23 mouse cellular contexts compared by ENCODE assay signal in the genomic region with DNA sequence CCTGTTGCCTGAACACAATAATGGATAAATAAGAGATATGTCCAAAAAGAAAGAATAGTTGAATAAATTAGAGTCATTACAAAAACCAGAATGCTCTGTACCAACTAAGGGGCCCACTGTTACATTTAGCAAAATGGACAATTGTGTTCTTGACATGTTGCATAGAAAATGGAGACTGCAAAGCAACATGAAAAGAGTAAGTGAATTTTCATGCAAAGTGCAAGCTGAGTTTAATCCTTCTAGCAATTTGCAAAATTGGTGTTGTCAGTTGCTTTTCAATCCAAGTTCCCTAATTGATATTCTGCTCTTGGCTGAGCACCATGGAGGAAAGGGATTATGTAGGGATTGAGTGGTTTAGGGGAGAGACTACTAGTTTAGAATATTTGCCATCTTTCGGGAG.
DNase-seq lines count a peak whose midpoint lies in the region; ATAC-seq and TF ChIP-seq lines count a peak whose summit lies in the region.
"Had no signal": no experiment of that assay in that cellular context is flagged by ENCODE, and none has a peak within 500 bp of the region (broad histone marks: within the 10 kb centered on the region; RNA-seq: fewer than 3 reads in every experiment).

No protein-coding gene starts in this region.

- DNase-seq in forebrain, embryonic 11.5 days (ENCODE audit: low spot score) = no peak
- no peak for DNase-seq in forebrain, embryonic 10.5 days (ENCODE audit: extremely low spot score, low spot score)
- DNase-seq in left cerebral cortex, adult 2 months (ENCODE audit: extremely low spot score in 1 of 2, low spot score in 2 of 2) = no peak
- no peak for DNase-seq in left cerebral cortex, postnatal 10 days (ENCODE audit: extremely low spot score in 1 of 2, low spot score in 2 of 2)
- no peak for DNase-seq in ovary, adult 18-20 months (ENCODE audit: low spot score)
- DNase-seq: adrenal gland, postnatal 36 days; cerebellum, adult 11-12 months; cerebellum, postnatal 10 days; gastrocnemius, postnatal 36 days; heart, adult 2 months; kidney, adult 2 months; thymus, adult 18-20 months; thymus, postnatal 36 days had no signal

- ATAC-seq in forebrain, embryonic 11.5 days (replicated peaks; ENCODE audit: low FRiP score) = peak; percentile 85
- peak; percentile 93 for ATAC-seq in forebrain, embryonic 15.5 days (replicated peaks)
- ATAC-seq in midbrain, embryonic 16.5 days = peak; percentile 71
- no peak for ATAC-seq in CD4-positive, CD25-positive, alpha-beta regulatory T cell, adult 4 months
- ATAC-seq: inflammation-experienced regulatory T-cells, adult 6 months; lung, postnatal 0 days had no signal

- no peaks in the 10 kb centered on the region for H3K27me3 ChIP-seq in forebrain, embryonic 11.5 days (ENCODE audit: control insufficient read depth, insufficient read depth, low read length)
- no peaks in the 10 kb centered on the region for H3K27me3 ChIP-seq in forebrain, embryonic 10.5 days (ENCODE audit: poor library complexity, severe bottlenecking)
- H3K27me3 ChIP-seq in forebrain, embryonic 15.5 days = no peaks in the 10 kb centered on the region
- no peaks in the 10 kb centered on the region for H3K27me3 ChIP-seq in midbrain, embryonic 16.5 days (ENCODE audit: control insufficient read depth, insufficient read depth, low read depth, low read length)
- H3K27me3 ChIP-seq: heart, embryonic 13.5 days; neural tube, embryonic 15.5 days; stomach, embryonic 15.5 days had no signal

- no peaks in the 10 kb centered on the region for H3K36me3 ChIP-seq in forebrain, embryonic 11.5 days (ENCODE audit: control insufficient read depth, insufficient read depth, low read length)
- no peaks in the 10 kb centered on the region for H3K36me3 ChIP-seq in forebrain, embryonic 10.5 days (replicated peaks)
- no peaks in the 10 kb centered on the region for H3K36me3 ChIP-seq in forebrain, embryonic 15.5 days
- no peaks in the 10 kb centered on the region for H3K36me3 ChIP-seq in midbrain, embryonic 16.5 days (ENCODE audit: control insufficient read depth, insufficient read depth, low read length)
- H3K36me3 ChIP-seq: heart, embryonic 13.5 days; neural tube, embryonic 15.5 days; stomach, embryonic 15.5 days had no signal

- H3K4me1 ChIP-seq in forebrain, embryonic 11.5 days (replicated peaks; ENCODE audit: control insufficient read depth, insufficient read depth, low read length) = no peaks in the 10 kb centered on the region
- H3K4me1 ChIP-seq in forebrain, embryonic 10.5 days = no peaks in the 10 kb centered on the region
- H3K4me1 ChIP-seq in forebrain, embryonic 15.5 days = peaks cover 15% of the 10 kb centered on the region; the same call in 1 of the 2 replicates
- no peaks in the 10 kb centered on the region for H3K4me1 ChIP-seq in midbrain, embryonic 16.5 days (ENCODE audit: control insufficient read depth, insufficient read depth, low read length)
- H3K4me1 ChIP-seq: heart, embryonic 13.5 days; neural tube, embryonic 15.5 days; stomach, embryonic 15.5 days had no signal

- intact Hi-C loops in left cerebral cortex, adult 2 months (cut with DNase I) = no loop called here
- intact Hi-C loops in left cerebral cortex, postnatal 10 days (cut with DNase I) = no loop called here

- H3K9ac ChIP-seq in forebrain, embryonic 11.5 days (ENCODE audit: low read length) = no peak overlapping the region
- H3K9ac ChIP-seq in forebrain, embryonic 15.5 days (replicated peaks) = no peak overlapping the region
- H3K9ac ChIP-seq in midbrain, embryonic 16.5 days (ENCODE audit: low read depth, low read length) = no peak overlapping the region
- H3K9ac ChIP-seq: heart, embryonic 13.5 days; neural tube, embryonic 15.5 days; stomach, embryonic 15.5 days had no signal

- H3K9me3 ChIP-seq in forebrain, embryonic 11.5 days (ENCODE audit: control insufficient read depth, low read length) = no peaks in the 10 kb centered on the region
- no peaks in the 10 kb centered on the region for H3K9me3 ChIP-seq in forebrain, embryonic 10.5 days
- H3K9me3 ChIP-seq in forebrain, embryonic 15.5 days = no peaks in the 10 kb centered on the region
- H3K9me3 ChIP-seq in midbrain, embryonic 16.5 days (replicated peaks; ENCODE audit: control insufficient read depth, low read length, poor library complexity, severe bottlenecking) = no peaks in the 10 kb centered on the region
- H3K9me3 ChIP-seq: heart, embryonic 13.5 days; neural tube, embryonic 15.5 days; stomach, embryonic 15.5 days had no signal

- 51% methylated on average over 1 of the region's 1 CpGs for WGBS in forebrain, embryonic 11.5 days
- WGBS in forebrain, embryonic 10.5 days = 55% methylated on average over 1 of the region's 1 CpGs
- WGBS in forebrain, embryonic 15.5 days = 23% methylated on average over 1 of the region's 1 CpGs
- WGBS in midbrain, embryonic 16.5 days = 13% methylated on average over 1 of the region's 1 CpGs

- no peak overlapping the region for H3K4me2 ChIP-seq in forebrain, embryonic 11.5 days (ENCODE audit: low read depth, low read length, severe bottlenecking)
- H3K4me2 ChIP-seq in forebrain, embryonic 15.5 days (replicated peaks) = no peak overlapping the region
- H3K4me2 ChIP-seq in midbrain, embryonic 16.5 days (ENCODE audit: low read length) = no peak overlapping the region
- H3K4me2 ChIP-seq: heart, embryonic 13.5 days; neural tube, embryonic 15.5 days; stomach, embryonic 15.5 days had no signal

- no peak overlapping the region; the same call in 1 of the 2 replicates for H3K27ac ChIP-seq in forebrain, embryonic 11.5 days (ENCODE audit: low read depth, low read length)
- H3K27ac ChIP-seq in forebrain, embryonic 10.5 days = no peak overlapping the region
- H3K27ac ChIP-seq in left cerebral cortex, adult 2 months = peak overlapping the region; percentile 40
- 0 out of 2 replicates have a peak overlapping the region, but pooled peaks have one; percentile 39 for H3K27ac ChIP-seq in forebrain, embryonic 15.5 days (replicated peaks)
- no peak overlapping the region for H3K27ac ChIP-seq in midbrain, embryonic 16.5 days (ENCODE audit: low read length)
- H3K27ac ChIP-seq: heart, adult 2 months; heart, embryonic 13.5 days; kidney, postnatal 0 days; macrophage; neural tube, embryonic 15.5 days; stomach, embryonic 15.5 days had no signal

- TF ChIP-seq CTCF in left cerebral cortex, adult 2 months (IDR thresholded peaks at IDR 0.05) = no peak

- no peak overlapping the region for H3K4me3 ChIP-seq in forebrain, embryonic 11.5 days (ENCODE audit: low read depth, low read length)
- no peak overlapping the region for H3K4me3 ChIP-seq in forebrain, embryonic 10.5 days
- H3K4me3 ChIP-seq in left cerebral cortex, adult 2 months = no peak overlapping the region
- no peak overlapping the region for H3K4me3 ChIP-seq in forebrain, embryonic 15.5 days
- H3K4me3 ChIP-seq in midbrain, embryonic 16.5 days (ENCODE audit: low read depth, low read length) = no peak overlapping the region
- H3K4me3 ChIP-seq: heart, adult 2 months; heart, embryonic 13.5 days; neural tube, embryonic 15.5 days; stomach, embryonic 15.5 days had no signal

Comparison
In these comparisons a context has a peak if more than half of its experiments do, and no peak if none do; other contexts are left out.
1. H3K27ac ChIP-seq: peak in left cerebral cortex, adult 2 months (single experiment) and forebrain, embryonic 15.5 days (single experiment); none in forebrain, embryonic 11.5 days (single experiment), forebrain, embryonic 10.5 days (single experiment) and midbrain, embryonic 16.5 days (single experiment).